In genomic region chr8:94092848-94093247, GRCm38 (mm10) we compare ENCODE assay signal across 1 mouse cellular context.
A peak's percentile ranks its signal among the peaks of the same experiment; 100 is the strongest.
TF ChIP-seq lines count a peak whose summit lies in the region.

No protein-coding gene starts in this region.

TF ChIP-seq in CH12.LX, 34 proteins besides CTCF, POLR2A, EP300 and RAD21 (continued from another document):
- TF ChIP-seq BHLHE40 (IDR thresholded peaks at IDR 0.05; ENCODE audit: low read depth, low read length) = peak; percentile 54
- no peak for TF ChIP-seq USF2 (conservative IDR thresholded peaks at IDR 0.05; ENCODE audit: low read depth, low read length)
- TF ChIP-seq MAX (IDR thresholded peaks at IDR 0.05; ENCODE audit: low read length) = peak; percentile 61; the same call in 1 of the 2 replicates
